In genomic region chr9:28438752-28439151, GRCm38 (mm10) we compare ENCODE assay signal across 14 mouse cellular contexts.
DNase-seq lines count a peak whose midpoint lies in the region; TF ChIP-seq lines count a peak whose summit lies in the region.
"Had no signal": no experiment of that assay in that cellular context is flagged by ENCODE, and none has a peak within 500 bp of the region (broad histone marks: within the 10 kb centered on the region; RNA-seq: fewer than 3 reads in every experiment).

No protein-coding gene starts in this region.

- TF ChIP-seq CTCF in cerebellum, adult 2 months (IDR thresholded peaks at IDR 0.05; ENCODE audit: borderline replicate concordance, insufficient read depth, low read depth, low read length): no peak
- no peak for TF ChIP-seq CTCF in cortical plate, adult 2 months (IDR thresholded peaks at IDR 0.05; ENCODE audit: extremely low read depth, insufficient read depth, low read length)

- peaks cover 18% of the 10 kb centered on the region for H3K4me1 ChIP-seq in cerebellum, adult 2 months (ENCODE audit: control insufficient read depth, insufficient read depth, low read length)
- H3K4me1 ChIP-seq in cortical plate, adult 2 months (ENCODE audit: control insufficient read depth, insufficient read depth, low read length): peaks cover 16% of the 10 kb centered on the region
- H3K4me1 ChIP-seq: embryonic facial prominence, embryonic 13.5 days had no signal

- peak; percentile 36 to 53 for DNase-seq in adrenal gland, adult (ENCODE audit: inconsistent age in 2 of 2, low spot score in 1 of 2)
- DNase-seq in adrenal gland, adult 18-20 months (ENCODE audit: low spot score in 2 of 2): no peak
- DNase-seq in cerebellum, adult 2 months: peak in 1 of 2 experiments; percentile 40
- no peak for DNase-seq in cerebellum, postnatal 36 days
- DNase-seq: adrenal gland, postnatal 10 days; B cell, adult 2 months; embryo, embryonic 11 days had no signal

- WGBS in cerebellum, adult 2 months: 59% methylated on average over 4 of the region's 4 CpGs

- TF ChIP-seq POLR2A in cerebellum, adult 2 months (IDR thresholded peaks at IDR 0.05; ENCODE audit: borderline replicate concordance, insufficient read depth, low read length): no peak
- no peak for TF ChIP-seq POLR2A in cortical plate, adult 2 months (IDR thresholded peaks at IDR 0.05; ENCODE audit: extremely low read depth, insufficient read depth, low read length)

- H3K27me3 ChIP-seq in cerebellum, adult 2 months (ENCODE audit: control insufficient read depth, insufficient read depth, low read length): no peaks in the 10 kb centered on the region
- H3K27me3 ChIP-seq: CH12.LX; embryonic facial prominence, embryonic 13.5 days; embryonic facial prominence, embryonic 15.5 days; forebrain, embryonic 12.5 days had no signal

- peak overlapping the region; percentile 65; the same call in 1 of the 2 replicates for H3K27ac ChIP-seq in cerebellum, adult 2 months (ENCODE audit: insufficient read depth, low read length)
- H3K27ac ChIP-seq in cortical plate, adult 2 months (ENCODE audit: insufficient read depth, low read length): peak overlapping the region; percentile 17; the same call in 1 of the 2 replicates
- H3K27ac ChIP-seq: embryonic facial prominence, embryonic 13.5 days; embryonic facial prominence, embryonic 15.5 days had no signal

- no peak overlapping the region for H3K4me3 ChIP-seq in cerebellum, adult 2 months (replicated peaks; ENCODE audit: insufficient read depth, low read depth, low read length)
- H3K4me3 ChIP-seq in cortical plate, adult 2 months (ENCODE audit: insufficient read depth, low read length): no peak overlapping the region
- H3K4me3 ChIP-seq: embryonic facial prominence, embryonic 13.5 days; embryonic facial prominence, embryonic 15.5 days; erythroblast, embryonic 14.5 days; forebrain, embryonic 10.5 days; forebrain, embryonic 12.5 days had no signal

Comparison
In these comparisons a context has a peak if more than half of its experiments do, and no peak if none do; other contexts are left out.
1. DNase-seq: peak in adrenal gland, adult (2 of 2); none in adrenal gland, adult 18-20 months (0 of 2) and cerebellum, postnatal 36 days (0 of 2).